9 mouse cellular contexts compared by ENCODE assay signal in genomic region chr13:59453045-59453444, GRCm38 (mm10).
DNase-seq lines count a peak whose midpoint lies in the region; ATAC-seq lines count a peak whose summit lies in the region.
"Had no signal": no experiment of that assay in that cellular context is flagged by ENCODE, and none has a peak within 500 bp of the region (broad histone marks: within the 10 kb centered on the region; RNA-seq: fewer than 3 reads in every experiment).

No protein-coding gene starts in this region.

- ATAC-seq in limb, embryonic 11.5 days (ENCODE audit: insufficient number of reproducible peaks, low FRiP score, low TSS enrichment, low read depth) = peak; percentile 73; the same call in 1 of the 2 replicates
- ATAC-seq in erythroblast, adult 5-6 weeks (replicated peaks; ENCODE audit: low FRiP score, poor library complexity, severe bottlenecking) = no peak

- H3K4me1 ChIP-seq in limb, embryonic 11.5 days (ENCODE audit: control insufficient read depth, insufficient read depth, low read length) = peaks cover 16% of the 10 kb centered on the region

- H3K9me3 ChIP-seq in limb, embryonic 11.5 days (ENCODE audit: control insufficient read depth, low read length) = no peaks in the 10 kb centered on the region
- H3K9me3 ChIP-seq: midbrain, embryonic 12.5 days had no signal

- H3K36me3 ChIP-seq in limb, embryonic 11.5 days (ENCODE audit: control insufficient read depth, insufficient read depth, low read length) = no peaks in the 10 kb centered on the region; the same call in 1 of the 2 replicates

- no peak overlapping the region for H3K4me3 ChIP-seq in limb, embryonic 11.5 days (ENCODE audit: low read depth, low read length)
- H3K4me3 ChIP-seq: midbrain, embryonic 12.5 days had no signal

- H3K9ac ChIP-seq in limb, embryonic 11.5 days (ENCODE audit: low read length) = no peak overlapping the region
- H3K9ac ChIP-seq: midbrain, embryonic 12.5 days had no signal

- H3K4me2 ChIP-seq in limb, embryonic 11.5 days (ENCODE audit: low read depth, severe bottlenecking) = no peak overlapping the region
- H3K4me2 ChIP-seq: midbrain, embryonic 12.5 days had no signal

- peak overlapping the region; percentile 63 for H3K27ac ChIP-seq in limb, embryonic 11.5 days (replicated peaks; ENCODE audit: low read depth, low read length)
- H3K27ac ChIP-seq: midbrain, embryonic 12.5 days had no signal

- 33% methylated on average over 2 of the region's 2 CpGs for WGBS in limb, embryonic 11.5 days

- no peaks in the 10 kb centered on the region for H3K27me3 ChIP-seq in limb, embryonic 11.5 days (ENCODE audit: control insufficient read depth, insufficient read depth, low read length)
- H3K27me3 ChIP-seq: midbrain, embryonic 12.5 days had no signal

- peak; percentile 41 for DNase-seq in adrenal gland, postnatal 14 days
- no peak for DNase-seq in adrenal gland, postnatal 4 days (ENCODE audit: low spot score in 2 of 2)
- peak; percentile 26 to 75 for DNase-seq in urinary bladder, adult 18-20 months (ENCODE audit: low spot score in 2 of 2)
- no peak for DNase-seq in urinary bladder, postnatal 10 days (ENCODE audit: low spot score)
- DNase-seq in limb, embryonic 11.5 days (ENCODE audit: low spot score) = peak; percentile 61
- peak; percentile 74 for DNase-seq in yolk sac, embryonic 10.5 days (ENCODE audit: low spot score)
- DNase-seq in left cerebral cortex, adult 8-10 months (ENCODE audit: low spot score in 2 of 2) = no peak

Comparison
In these comparisons a context has a peak if more than half of its experiments do, and no peak if none do; other contexts are left out.
1. DNase-seq: peak in adrenal gland, postnatal 14 days (single experiment), urinary bladder, adult 18-20 months (2 of 2), limb, embryonic 11.5 days (single experiment) and yolk sac, embryonic 10.5 days (single experiment); none in adrenal gland, postnatal 4 days (0 of 2), urinary bladder, postnatal 10 days (single experiment) and left cerebral cortex, adult 8-10 months (0 of 2).